Mouse (Mus musculus): ENCODE data around the gene 9630041A04Rik. TPM values are rescaled to one million over a fixed set of nuclear protein-coding genes. Genes with fewer than 3 reads are reported as not detected.

The 9630041A04Rik gene
- total and polyA plus RNA-seq, 3 experiments = not detected

DNA sequence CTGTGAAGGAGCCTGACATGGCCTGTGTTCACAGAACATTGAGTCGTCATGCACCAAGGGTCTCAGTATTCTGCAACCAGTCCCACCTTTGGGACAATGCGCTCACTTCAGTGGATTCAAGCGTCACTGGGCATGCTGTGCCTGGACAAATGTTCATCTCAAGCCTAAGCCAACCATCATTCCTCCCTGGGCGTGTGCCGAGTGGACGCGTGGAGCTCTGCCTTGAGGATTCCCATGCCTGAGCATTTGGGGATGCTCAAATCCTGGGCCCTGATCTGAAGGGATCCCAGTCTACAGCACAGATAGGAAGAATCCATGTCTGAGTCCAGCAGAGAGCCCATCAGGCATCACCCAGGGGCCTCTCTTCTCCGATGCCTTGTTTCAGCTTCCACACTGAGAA lies 36.0 kb upstream of the 9630041A04Rik start:
- no peak for DNase-seq (ENCODE audit: extremely low read depth)
- H3K36me3 ChIP-seq (replicated peaks in 1 of 2; ENCODE audit: control insufficient read depth in 1 of 2, insufficient read depth in 1 of 2, low read length in 1 of 2) = no peaks in the 10 kb centered on the region
- dilution Hi-C loops (cut with MboI; ENCODE audit: extremely low pct_ligation_motif_present, extremely low pct_unique_long_range_greater_than_20kb, low sequenced_read_pairs) (no loop called here), in situ Hi-C loops (cut with MboI; ENCODE audit: low pct_ligation_motif_present, low pct_unique_long_range_greater_than_20kb, low sequenced_read_pairs) (no loop called here)
- H3K4me3 ChIP-seq (replicated peaks in 1 of 3; ENCODE audit: low read depth in 2 of 3, low read length in 2 of 3, poor library complexity in 1 of 3) = no peak overlapping the region
- no peak overlapping the region for H3K4me2 ChIP-seq (ENCODE audit: insufficient read depth, low read depth, poor library complexity, severe bottlenecking)
- H3K4me1 ChIP-seq (ENCODE audit: control insufficient read depth in 1 of 2, insufficient read depth in 2 of 2) = no peaks in the 10 kb centered on the region
- no peaks in the 10 kb centered on the region for H3K79me2 ChIP-seq (replicated peaks; ENCODE audit: control insufficient read depth, extremely low read depth, insufficient read depth, poor library complexity, severe bottlenecking)
- peaks cover 87% of the 10 kb centered on the region for H3K9me3 ChIP-seq (replicated peaks; ENCODE audit: low read length)
- no peak overlapping the region for H3K9ac ChIP-seq (ENCODE audit: insufficient read depth, low read depth)
- H3K27ac ChIP-seq (ENCODE audit: insufficient read depth, low read depth) = no peak overlapping the region
- H3K27me3 ChIP-seq (replicated peaks) = no peaks in the 10 kb centered on the region
- no peak for TF ChIP-seq POLR2AphosphoS2 (IDR thresholded peaks at IDR 0.05; ENCODE audit: low read depth, low read length)

DNA sequence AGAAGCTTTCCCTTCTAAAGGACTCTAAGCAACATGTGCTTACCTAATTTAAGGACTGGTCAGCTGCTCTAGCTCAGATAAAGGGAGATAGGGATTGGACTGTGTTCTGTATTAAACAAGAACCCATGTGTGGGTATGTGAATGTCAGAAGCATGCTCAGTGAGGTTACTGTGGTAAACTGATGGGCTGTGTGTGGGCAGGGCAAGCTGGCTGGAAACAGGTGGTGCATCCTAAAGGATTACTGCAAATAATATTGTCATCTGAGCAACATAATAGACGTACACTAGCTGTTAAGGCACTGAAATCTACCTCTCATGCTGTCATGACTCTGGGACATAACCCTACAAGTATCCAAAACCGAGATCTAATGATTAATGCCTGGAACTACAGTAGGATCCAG lies 28.0 kb upstream of the 9630041A04Rik start:
- Histone ChIP-seq H3K4me3 (replicated peaks in 1 of 3; ENCODE audit: low read depth in 2 of 3, low read length in 2 of 3, poor library complexity in 1 of 3) (no peak overlapping the region), H3K9ac (ENCODE audit: insufficient read depth, low read depth) (no peak overlapping the region), H3K4me1 (ENCODE audit: control insufficient read depth in 1 of 2, insufficient read depth in 2 of 2) (no peaks in the 10 kb centered on the region), H3K9me3 (replicated peaks; ENCODE audit: low read length) (peaks cover 63% of the 10 kb centered on the region), H3K79me2 (replicated peaks; ENCODE audit: control insufficient read depth, extremely low read depth, insufficient read depth, poor library complexity, severe bottlenecking) (no peaks in the 10 kb centered on the region), H3K36me3 (replicated peaks in 1 of 2; ENCODE audit: control insufficient read depth in 1 of 2, insufficient read depth in 1 of 2, low read length in 1 of 2) (no peaks in the 10 kb centered on the region), H3K27ac (ENCODE audit: insufficient read depth, low read depth) (no peak overlapping the region), H3K4me2 (ENCODE audit: insufficient read depth, low read depth, poor library complexity, severe bottlenecking) (no peak overlapping the region), H3K27me3 (replicated peaks) (no peaks in the 10 kb centered on the region)
- in situ Hi-C loops (cut with MboI; ENCODE audit: low pct_ligation_motif_present, low pct_unique_long_range_greater_than_20kb, low sequenced_read_pairs) = no loop called here
- no peak for DNase-seq (ENCODE audit: extremely low read depth)
- dilution Hi-C loops (cut with MboI; ENCODE audit: extremely low pct_ligation_motif_present, extremely low pct_unique_long_range_greater_than_20kb, low sequenced_read_pairs) = no loop called here
- no peak for TF ChIP-seq ZMIZ1 (IDR thresholded peaks at IDR 0.05; ENCODE audit: low read depth, low read length)
- TF ChIP-seq CHD1 (IDR thresholded peaks at IDR 0.05; ENCODE audit: low read depth, low read length) = no peak
- no peak for TF ChIP-seq BHLHE40 (IDR thresholded peaks at IDR 0.05; ENCODE audit: low read depth, low read length)
- no peak for TF ChIP-seq USF1 (IDR thresholded peaks at IDR 0.05; ENCODE audit: low read depth, low read length)
- TF ChIP-seq NRF1 (IDR thresholded peaks at IDR 0.05; ENCODE audit: low read depth, low read length) = no peak
- no peak for TF ChIP-seq RAD21 (IDR thresholded peaks at IDR 0.05; ENCODE audit: low read depth, low read length)
- TF ChIP-seq TCF12 (IDR thresholded peaks at IDR 0.05; ENCODE audit: low read depth, low read length) = no peak
- no peak for TF ChIP-seq HCFC1 (IDR thresholded peaks at IDR 0.05; ENCODE audit: low read depth, low read length)
- TF ChIP-seq MAZ (IDR thresholded peaks at IDR 0.05; ENCODE audit: low read depth, low read length) = no peak
- TF ChIP-seq ZNF384 (IDR thresholded peaks at IDR 0.05; ENCODE audit: low read depth, low read length) = no peak
- no peak for TF ChIP-seq MAFK (IDR thresholded peaks at IDR 0.05; ENCODE audit: insufficient replicate concordance, low read length)
- no peak for TF ChIP-seq POLR2A (IDR thresholded peaks at IDR 0.05; ENCODE audit: low read depth, low read length)
- TF ChIP-seq GABPA (IDR thresholded peaks at IDR 0.05; ENCODE audit: insufficient replicate concordance, low read depth, low read length) = no peak
- no peak for TF ChIP-seq MAX (IDR thresholded peaks at IDR 0.05; ENCODE audit: low read length)
- TF ChIP-seq NELFE (IDR thresholded peaks at IDR 0.05; ENCODE audit: low read depth, low read length) = no peak
- TF ChIP-seq SMC3 (IDR thresholded peaks at IDR 0.05; ENCODE audit: low read depth, low read length) = no peak
